Mouse (Mus musculus) limb, embryonic 14.5 days (tissue): ENCODE data around the gene Zfp606. TPM values are rescaled to one million over a fixed set of nuclear protein-coding genes. Genes with fewer than 3 reads are reported as not detected.

Experiments used
- ATAC-seq: fragments of 200-750 bp; cut with Nextera tagmentation; 2 replicates; pipeline ENCODE4 v1.8.0; 2017; ENCODE audit warnings: low read depth, moderate number of reproducible peaks, moderate TSS enrichment; ENCODE audit not compliant: low FRiP score
- DNase-seq: peaks from one replicate; pipeline ENCODE4 v3.0.0-alpha.2; 2015; ENCODE audit warnings: low spot score
- H3K27ac ChIP-seq: fragments of 300-500 bp; sonication (generic); replicated peaks from 2 replicates; pipeline ENCODE4 v1.5.1; 2014; ENCODE audit warnings: low read depth, mild to moderate bottlenecking, low read length, moderate library complexity, mixed read lengths
- H3K27me3 ChIP-seq: fragments of 300-500 bp; sonication (generic); 2 replicates; pipeline ENCODE4 v1.6.1; 2014; ENCODE audit warnings: low read length, mixed read lengths; ENCODE audit not compliant: control insufficient read depth, insufficient read depth
- H3K36me3 ChIP-seq: fragments of 300-500 bp; sonication (generic); 2 replicates; pipeline ENCODE4 v1.6.1; 2014; ENCODE audit warnings: mild to moderate bottlenecking, low read length, moderate library complexity, mixed read lengths; ENCODE audit not compliant: control insufficient read depth, insufficient read depth
- H3K4me1 ChIP-seq: fragments of 300-500 bp; sonication (generic); 2 replicates; pipeline ENCODE4 v1.6.1; 2014; ENCODE audit warnings: antibody characterized with exemption, low read length, mixed read lengths; ENCODE audit not compliant: control insufficient read depth, insufficient read depth
- H3K4me2 ChIP-seq: fragments of 300-500 bp; sonication (generic); replicated peaks from 2 replicates; pipeline ENCODE4 v1.6.1; 2014; ENCODE audit warnings: low read depth, mild to moderate bottlenecking, low read length, moderate library complexity; ENCODE audit not compliant: severe bottlenecking
- H3K4me3 ChIP-seq: fragments of 300-500 bp; sonication (generic); replicated peaks from 2 replicates; pipeline ENCODE4 v1.5.1; 2014; ENCODE audit warnings: low read length
- H3K9ac ChIP-seq: fragments of 300-500 bp; sonication (generic); 2 replicates; pipeline ENCODE4 v1.6.1; 2014; ENCODE audit warnings: mild to moderate bottlenecking, low read depth, low read length, moderate library complexity; ENCODE audit not compliant: severe bottlenecking
- H3K9me3 ChIP-seq: fragments of 300-500 bp; sonication (generic); 2 replicates; pipeline ENCODE4 v1.6.1; 2016; ENCODE audit warnings: low read length; ENCODE audit not compliant: control insufficient read depth
- POLR2A ChIP-seq: fragments of 200-500 bp; IDR thresholded peaks from 2 replicates; pipeline ENCODE4 v1.8.0; 2012; ENCODE audit warnings: inconsistent platforms, mild to moderate bottlenecking, moderate library complexity, borderline replicate concordance; ENCODE audit not compliant: insufficient read depth, insufficient read length; ENCODE audit errors: extremely low read depth
- WGBS: fragments of 180-500 bp; shearing (Covaris S2); extraction: QIAGEN DNeasy Blood & Tissue Kit; methylation state at CpG from one replicate; pipeline ENCODE4 v1.1.7; 2014; 5-methylcytosine and 5-hydroxymethylcytosine counted together
- polyA plus RNA-seq, 2 experiments: library from polyadenylated mRNA; depleted of rRNA in 1 of 2; stranded (reverse) in 1 of 2; unstranded in 1 of 2; fragments of >200 nt; fragmentation: Nextera tagmentation in 1 of 2; extraction: Ambion mirVana in 1 of 2; gene quantifications; 2 replicates each; pipeline versions ENCODE4 v1.2.1 to v1.2.3; 2012 to 2014

Gene Zfp606
- polyA plus RNA-seq, 2 experiments: 12.3 to 23.5 TPM

DNA sequence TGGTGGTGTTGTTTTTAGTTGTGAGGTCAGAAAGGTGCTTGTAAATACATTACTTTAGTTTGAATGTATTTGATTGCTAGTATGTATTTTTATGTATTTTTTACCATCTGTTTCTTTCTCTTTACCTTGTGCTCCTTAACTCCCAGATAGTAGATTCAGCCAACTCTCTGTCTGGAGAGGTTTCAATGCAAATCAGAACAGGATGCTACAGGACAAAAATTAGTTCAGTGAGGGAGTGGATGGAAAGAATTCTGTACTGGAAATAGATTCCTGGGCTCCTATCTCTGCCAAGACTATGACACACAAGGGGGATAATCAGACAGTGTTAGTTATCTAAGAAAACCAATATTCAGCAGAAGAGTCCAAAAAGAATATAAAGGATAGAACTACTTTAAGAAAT, 8.6 kb downstream of the Zfp606 start:
- no peak overlapping the region for H3K4me3 ChIP-seq
- DNase-seq (no peak), ATAC-seq (no peak)
- H3K27me3 ChIP-seq: no peaks in the 10 kb centered on the region
- no peak overlapping the region for H3K9ac ChIP-seq
- TF ChIP-seq POLR2A: no peak
- H3K9me3 ChIP-seq: peaks cover 77% of the 10 kb centered on the region
- no peak overlapping the region for H3K27ac ChIP-seq
- peaks cover 99% of the 10 kb centered on the region for H3K36me3 ChIP-seq
- no peaks in the 10 kb centered on the region for H3K4me1 ChIP-seq
- H3K4me2 ChIP-seq: no peak overlapping the region

DNA sequence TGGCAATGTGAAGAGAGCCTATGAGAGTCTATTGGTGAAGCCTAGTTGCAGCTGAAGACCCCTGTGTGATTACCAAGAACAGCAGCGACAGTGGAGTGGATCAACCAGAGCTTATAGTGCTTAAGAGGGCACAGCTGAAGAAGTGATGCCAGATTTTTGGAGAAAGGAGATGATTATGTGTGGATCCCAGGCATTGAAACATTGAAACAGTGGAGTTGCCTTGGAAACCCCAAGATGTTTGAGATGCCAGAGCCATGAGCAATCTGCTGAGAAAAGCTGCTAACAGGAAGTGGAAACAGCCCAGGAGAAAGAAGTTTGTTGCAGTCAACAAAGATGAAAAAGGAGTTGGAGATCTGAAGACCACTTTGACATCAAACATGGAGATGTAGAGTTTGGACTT, 32.8 kb downstream of the Zfp606 start:
- no peak for TF ChIP-seq POLR2A
- WGBS: 44% methylated on average over 1 of the region's 1 CpGs
- DNase-seq (no peak), ATAC-seq (no peak)
- Histone ChIP-seq H3K36me3 (no peaks in the 10 kb centered on the region), H3K27ac (no peak overlapping the region), H3K27me3 (no peaks in the 10 kb centered on the region), H3K9me3 (no peaks in the 10 kb centered on the region), H3K4me3 (no peak overlapping the region), H3K4me1 (no peaks in the 10 kb centered on the region), H3K4me2 (no peak overlapping the region), H3K9ac (no peak overlapping the region)

DNA sequence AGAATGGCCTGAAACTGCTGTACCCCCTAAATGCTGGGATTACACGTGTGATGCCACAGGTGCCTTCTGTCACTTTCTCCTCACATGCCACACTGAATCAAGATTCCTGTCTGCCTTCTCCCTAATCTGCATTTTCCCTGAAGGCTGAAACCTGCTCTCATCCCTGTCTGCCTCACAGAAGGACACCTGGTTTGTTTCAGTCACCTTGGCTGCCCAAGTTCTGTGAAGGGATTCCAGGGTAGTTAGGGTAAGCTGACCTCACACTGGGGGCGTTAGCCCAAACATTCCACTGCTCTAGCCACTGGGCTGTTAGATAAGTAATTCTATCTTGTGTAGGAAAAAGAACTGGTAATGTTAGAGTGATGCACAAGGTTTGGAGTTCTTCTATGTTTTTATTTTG, 34.1 kb downstream of the Zfp606 start, which contains the start of gene 2900092C05Rik:
2900092C05Rik (plus strand) TSS at position 301 of the 400 bp plus-strand sequence.
- ATAC-seq (no peak), DNase-seq (no peak)
- WGBS: 57% methylated on average over 2 of the region's 2 CpGs
- Histone ChIP-seq H3K27me3 (no peaks in the 10 kb centered on the region), H3K27ac (no peak within 1 kb of the TSS), H3K9ac (no peak within 1 kb of the TSS), H3K4me1 (no peaks in the 10 kb centered on the region), H3K4me3 (no peak within 1 kb of the TSS), H3K4me2 (no peak within 1 kb of the TSS), H3K36me3 (no peaks in the 10 kb centered on the region), H3K9me3 (no peaks in the 10 kb centered on the region)
- no peak for TF ChIP-seq POLR2A

Other genes starting within 250 kb of the Zfp606 start
- not detected in 2 replicates for gene Vmn1r81, start 210.0 kb upstream of the Zfp606 start, polyA plus RNA-seq (2012; rRNA removed)
- not detected in 2 replicates for gene Vmn1r81, start 210.0 kb upstream of the Zfp606 start, polyA plus RNA-seq (2014; fragmentation: Nextera tagmentation; extraction: Ambion mirVana)
- not detected in 2 replicates for gene Vmn1r82, start 177.9 kb upstream of the Zfp606 start, polyA plus RNA-seq (2012; rRNA removed)
- not detected in 2 replicates for gene Vmn1r82, start 177.9 kb upstream of the Zfp606 start, polyA plus RNA-seq (2014; fragmentation: Nextera tagmentation; extraction: Ambion mirVana)
- gene Vmn1r83, start 148.8 kb upstream of the Zfp606 start, polyA plus RNA-seq (2012; rRNA removed): not detected in 2 replicates
- 0.10 TPM in 1 of 2 replicates, not detected in the other for gene Vmn1r83, start 148.8 kb upstream of the Zfp606 start, polyA plus RNA-seq (2014; fragmentation: Nextera tagmentation; extraction: Ambion mirVana)
- gene Vmn1r84, start 109.0 kb upstream of the Zfp606 start, polyA plus RNA-seq (2012; rRNA removed): 0.03 and 0.04 TPM in 2 replicates
- not detected in 2 replicates for gene Vmn1r84, start 109.0 kb upstream of the Zfp606 start, polyA plus RNA-seq (2014; fragmentation: Nextera tagmentation; extraction: Ambion mirVana)
- gene Zfp551, start 55.5 kb upstream of the Zfp606 start, polyA plus RNA-seq (2012; rRNA removed): 3.3 TPM in 2 replicates
- gene Zfp551, start 55.5 kb upstream of the Zfp606 start, polyA plus RNA-seq (2014; fragmentation: Nextera tagmentation; extraction: Ambion mirVana): 5.3 and 6.6 TPM in 2 replicates
- not detected in 2 replicates for gene 2900092C05Rik, start 34.2 kb downstream of the Zfp606 start, polyA plus RNA-seq (2012; rRNA removed)
- not detected in 2 replicates for gene 2900092C05Rik, start 34.2 kb downstream of the Zfp606 start, polyA plus RNA-seq (2014; fragmentation: Nextera tagmentation; extraction: Ambion mirVana)
- gene Vmn2r53, start 130.5 kb downstream of the Zfp606 start, polyA plus RNA-seq (2012; rRNA removed): not detected in 2 replicates
- gene Vmn2r53, start 130.5 kb downstream of the Zfp606 start, polyA plus RNA-seq (2014; fragmentation: Nextera tagmentation; extraction: Ambion mirVana): 0.01 TPM in 1 of 2 replicates, not detected in the other
- not detected in 2 replicates for gene Vmn2r54, start 162.0 kb downstream of the Zfp606 start, polyA plus RNA-seq (2012; rRNA removed)
- not detected in 2 replicates for gene Vmn2r54, start 162.0 kb downstream of the Zfp606 start, polyA plus RNA-seq (2014; fragmentation: Nextera tagmentation; extraction: Ambion mirVana)
- 0.04 TPM in 1 of 2 replicates, not detected in the other for gene Vmn2r55, start 206.7 kb downstream of the Zfp606 start, polyA plus RNA-seq (2012; rRNA removed)
- not detected in 2 replicates for gene Vmn2r55, start 206.7 kb downstream of the Zfp606 start, polyA plus RNA-seq (2014; fragmentation: Nextera tagmentation; extraction: Ambion mirVana)